Mouse (Mus musculus): ENCODE results near the gene Srsf11. TPM values are rescaled to one million over a fixed set of nuclear protein-coding genes. Genes with fewer than 3 reads are reported as not detected.

The Srsf11 gene
- total and polyA plus RNA-seq, 2 experiments from 2014 or later: 59.3 to 118 TPM

GRCm38 (mm10) chr3:158068613-158069263 lies 32.3 kb upstream of the Srsf11 start:
- 64% methylated on average over 9 of the region's 9 CpGs for WGBS
- H3K27me3 ChIP-seq (ENCODE audit: control insufficient read depth, insufficient read depth, low read length): no peaks in the 10 kb centered on the region
- ATAC-seq (ENCODE audit: insufficient read depth, low read depth) (no peak), DNase-seq (ENCODE audit: low spot score) (no peak)
- H3K9ac ChIP-seq (replicated peaks; ENCODE audit: low read depth, low read length): no peak overlapping the region
- no peak overlapping the region for H3K27ac ChIP-seq (ENCODE audit: low read depth)
- H3K4me2 ChIP-seq (ENCODE audit: low read depth, low read length): no peak overlapping the region
- TF ChIP-seq CTCF (IDR thresholded peaks at IDR 0.05; ENCODE audit: low read depth) (no peak), EP300 (IDR thresholded peaks at IDR 0.05; ENCODE audit: low read depth) (no peak)
- H3K36me3 ChIP-seq (replicated peaks; ENCODE audit: control insufficient read depth, insufficient read depth, low read length): peaks cover 21% of the 10 kb centered on the region; the same call in 1 of the 2 replicates
- no peak overlapping the region for H3K4me3 ChIP-seq (ENCODE audit: low read depth, low read length)
- H3K4me1 ChIP-seq (ENCODE audit: control insufficient read depth, insufficient read depth): no peaks in the 10 kb centered on the region
- H3K9me3 ChIP-seq (replicated peaks; ENCODE audit: control insufficient read depth, low read length): no peaks in the 10 kb centered on the region

DNA sequence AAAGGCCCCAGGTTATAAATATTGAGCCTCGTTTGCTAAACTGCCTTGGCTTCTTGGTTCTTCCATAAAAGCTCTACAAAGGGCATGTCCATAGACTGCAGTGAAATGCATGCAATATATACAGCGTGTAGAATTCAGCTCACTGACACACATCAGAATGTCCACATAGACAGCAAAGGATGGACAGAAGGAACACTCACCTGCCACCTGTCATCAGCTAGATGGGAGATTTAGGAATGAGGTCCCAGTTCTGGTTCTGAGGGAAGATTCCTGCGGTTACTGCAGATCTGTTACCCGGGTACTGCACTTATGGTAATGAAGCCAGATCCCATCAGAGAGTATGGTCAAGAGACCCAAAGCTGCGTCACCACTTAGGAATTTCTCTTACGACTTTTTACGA lies 31.5 kb upstream of the Srsf11 start:
- no peak overlapping the region for H3K9ac ChIP-seq (replicated peaks; ENCODE audit: low read depth, low read length)
- no peak for ATAC-seq (ENCODE audit: insufficient read depth, low read depth)
- H3K36me3 ChIP-seq (replicated peaks; ENCODE audit: control insufficient read depth, insufficient read depth, low read length): peaks cover 21% of the 10 kb centered on the region; the same call in 1 of the 2 replicates
- no peaks in the 10 kb centered on the region for H3K9me3 ChIP-seq (replicated peaks; ENCODE audit: control insufficient read depth, low read length)
- H3K27me3 ChIP-seq (ENCODE audit: control insufficient read depth, insufficient read depth, low read length): no peaks in the 10 kb centered on the region
- no peak overlapping the region for H3K27ac ChIP-seq (ENCODE audit: low read depth)
- no peak overlapping the region for H3K4me2 ChIP-seq (ENCODE audit: low read depth, low read length)
- TF ChIP-seq CTCF (IDR thresholded peaks at IDR 0.05; ENCODE audit: low read depth) (no peak), EP300 (IDR thresholded peaks at IDR 0.05; ENCODE audit: low read depth) (no peak)
- no peak for DNase-seq (ENCODE audit: low spot score)
- H3K4me3 ChIP-seq (ENCODE audit: low read depth, low read length): no peak overlapping the region
- WGBS: 74% methylated on average over 7 of the region's 7 CpGs
- H3K4me1 ChIP-seq (ENCODE audit: control insufficient read depth, insufficient read depth): no peaks in the 10 kb centered on the region

- WGBS: 94% methylated on average over 2 of the region's 2 CpGs
- TF ChIP-seq CTCF (IDR thresholded peaks at IDR 0.05; ENCODE audit: low read depth): no peak
- no peak for TF ChIP-seq EP300 (IDR thresholded peaks at IDR 0.05; ENCODE audit: low read depth)
- Histone ChIP-seq H3K36me3 (replicated peaks; ENCODE audit: control insufficient read depth, insufficient read depth, low read length) (peaks cover 26% of the 10 kb centered on the region; the same call in 1 of the 2 replicates), H3K9ac (replicated peaks; ENCODE audit: low read depth, low read length) (no peak overlapping the region), H3K27me3 (ENCODE audit: control insufficient read depth, insufficient read depth, low read length) (no peaks in the 10 kb centered on the region), H3K27ac (ENCODE audit: low read depth) (no peak overlapping the region), H3K4me2 (ENCODE audit: low read depth, low read length) (no peak overlapping the region), H3K4me3 (ENCODE audit: low read depth, low read length) (no peak overlapping the region), H3K4me1 (ENCODE audit: control insufficient read depth, insufficient read depth) (no peaks in the 10 kb centered on the region), H3K9me3 (replicated peaks; ENCODE audit: control insufficient read depth, low read length) (no peaks in the 10 kb centered on the region)
- DNase-seq (ENCODE audit: low spot score) (no peak), ATAC-seq (ENCODE audit: insufficient read depth, low read depth) (no peak)
These were observed 28.8 kb upstream of the Srsf11 start for GRCm38 (mm10) chr3:158065256-158065655.

DNA sequence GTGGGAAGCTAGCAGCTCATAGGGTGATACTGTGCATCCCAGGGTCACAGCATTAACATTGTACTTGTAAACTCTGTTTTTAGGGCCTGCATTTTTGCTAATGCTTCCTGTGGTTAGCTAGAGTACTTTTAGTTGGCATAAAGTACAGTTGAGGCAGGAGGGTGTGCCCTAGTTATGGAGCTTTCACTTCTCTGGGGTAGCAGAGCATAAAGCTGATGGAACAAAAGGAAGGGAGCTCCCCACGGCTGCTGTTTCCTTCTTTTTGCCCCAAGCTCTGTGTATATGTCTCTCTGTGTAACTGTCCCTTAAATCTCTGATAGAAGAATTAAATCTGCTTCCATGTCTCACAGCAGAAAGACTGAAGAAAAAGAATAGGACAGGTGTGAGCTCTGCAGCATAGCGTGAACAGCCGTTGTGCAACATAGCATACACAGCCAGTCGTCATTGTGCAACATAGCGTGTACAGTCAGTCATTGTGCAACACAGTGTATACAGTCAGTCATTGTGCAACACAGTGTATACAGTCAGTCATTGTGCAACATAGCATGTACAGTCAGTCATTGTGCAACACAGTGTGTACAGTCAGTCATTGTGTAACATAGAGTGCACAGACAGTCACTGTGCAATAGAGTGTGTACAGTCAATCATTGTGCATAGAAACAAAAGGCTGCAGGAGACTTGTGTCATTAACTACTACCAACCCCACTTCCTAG lies 25.5 kb upstream of the Srsf11 start:
- ATAC-seq (ENCODE audit: insufficient read depth, low read depth): no peak
- 89% methylated on average over 5 of the region's 5 CpGs for WGBS
- no peak for DNase-seq (ENCODE audit: low spot score)
- no peak overlapping the region for H3K4me3 ChIP-seq (ENCODE audit: low read depth, low read length)
- H3K27me3 ChIP-seq (ENCODE audit: control insufficient read depth, insufficient read depth, low read length): no peaks in the 10 kb centered on the region
- H3K36me3 ChIP-seq (replicated peaks; ENCODE audit: control insufficient read depth, insufficient read depth, low read length): peaks cover 52% of the 10 kb centered on the region
- H3K9ac ChIP-seq (replicated peaks; ENCODE audit: low read depth, low read length): no peak overlapping the region
- no peaks in the 10 kb centered on the region for H3K4me1 ChIP-seq (ENCODE audit: control insufficient read depth, insufficient read depth)
- no peaks in the 10 kb centered on the region for H3K9me3 ChIP-seq (replicated peaks; ENCODE audit: control insufficient read depth, low read length)
- H3K27ac ChIP-seq (ENCODE audit: low read depth): no peak overlapping the region
- H3K4me2 ChIP-seq (ENCODE audit: low read depth, low read length): no peak overlapping the region
- TF ChIP-seq CTCF (IDR thresholded peaks at IDR 0.05; ENCODE audit: low read depth): no peak
- no peak for TF ChIP-seq EP300 (IDR thresholded peaks at IDR 0.05; ENCODE audit: low read depth)

DNA sequence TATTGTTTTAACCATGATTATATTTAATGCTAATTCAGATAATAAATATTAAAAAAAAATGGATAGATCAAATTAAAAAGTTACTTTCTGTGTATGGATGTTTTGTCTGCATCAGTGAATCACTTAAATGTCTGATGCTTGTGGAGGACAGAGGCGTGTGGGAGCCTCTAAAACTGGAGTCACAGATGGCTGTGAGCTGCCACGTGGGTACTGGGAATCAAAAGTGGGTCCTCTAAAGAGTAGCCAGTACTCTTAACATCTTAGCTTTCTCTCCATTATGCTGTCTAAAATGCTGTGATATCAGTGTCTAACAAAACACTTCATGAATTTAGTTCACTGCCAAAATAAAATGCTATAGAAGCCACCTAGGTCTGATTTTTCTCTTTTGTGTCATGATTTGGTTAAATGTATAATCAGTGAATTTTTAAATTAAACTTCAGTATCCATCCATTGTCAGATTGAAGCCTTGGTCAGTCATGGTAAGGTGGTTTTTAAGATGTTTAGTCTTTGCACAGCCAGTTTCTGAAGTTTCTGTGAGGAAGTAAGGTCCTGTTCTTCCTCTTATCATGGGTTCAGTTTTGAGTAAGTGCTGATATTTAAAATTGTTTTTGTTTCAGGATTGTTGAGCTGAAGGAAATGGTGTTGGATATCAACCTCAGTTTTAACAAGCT lies 24.3 kb upstream of the Srsf11 start:
- H3K4me1 ChIP-seq (ENCODE audit: control insufficient read depth, insufficient read depth): no peaks in the 10 kb centered on the region
- H3K9ac ChIP-seq (replicated peaks; ENCODE audit: low read depth, low read length): no peak overlapping the region
- DNase-seq (ENCODE audit: low spot score): no peak
- H3K36me3 ChIP-seq (replicated peaks; ENCODE audit: control insufficient read depth, insufficient read depth, low read length): peaks cover 54% of the 10 kb centered on the region
- 80% methylated on average over 2 of the region's 2 CpGs for WGBS
- no peaks in the 10 kb centered on the region for H3K9me3 ChIP-seq (replicated peaks; ENCODE audit: control insufficient read depth, low read length)
- H3K27ac ChIP-seq (ENCODE audit: low read depth): no peak overlapping the region
- ATAC-seq (ENCODE audit: insufficient read depth, low read depth): no peak
- H3K27me3 ChIP-seq (ENCODE audit: control insufficient read depth, insufficient read depth, low read length): no peaks in the 10 kb centered on the region
- H3K4me2 ChIP-seq (ENCODE audit: low read depth, low read length): no peak overlapping the region
- H3K4me3 ChIP-seq (ENCODE audit: low read depth, low read length): no peak overlapping the region
- TF ChIP-seq CTCF (IDR thresholded peaks at IDR 0.05; ENCODE audit: low read depth) (no peak), EP300 (IDR thresholded peaks at IDR 0.05; ENCODE audit: low read depth) (no peak)

Data from heart, postnatal 0 days (tissue).